ENCODE assay signal across 8 mouse cellular contexts in the genomic region with DNA sequence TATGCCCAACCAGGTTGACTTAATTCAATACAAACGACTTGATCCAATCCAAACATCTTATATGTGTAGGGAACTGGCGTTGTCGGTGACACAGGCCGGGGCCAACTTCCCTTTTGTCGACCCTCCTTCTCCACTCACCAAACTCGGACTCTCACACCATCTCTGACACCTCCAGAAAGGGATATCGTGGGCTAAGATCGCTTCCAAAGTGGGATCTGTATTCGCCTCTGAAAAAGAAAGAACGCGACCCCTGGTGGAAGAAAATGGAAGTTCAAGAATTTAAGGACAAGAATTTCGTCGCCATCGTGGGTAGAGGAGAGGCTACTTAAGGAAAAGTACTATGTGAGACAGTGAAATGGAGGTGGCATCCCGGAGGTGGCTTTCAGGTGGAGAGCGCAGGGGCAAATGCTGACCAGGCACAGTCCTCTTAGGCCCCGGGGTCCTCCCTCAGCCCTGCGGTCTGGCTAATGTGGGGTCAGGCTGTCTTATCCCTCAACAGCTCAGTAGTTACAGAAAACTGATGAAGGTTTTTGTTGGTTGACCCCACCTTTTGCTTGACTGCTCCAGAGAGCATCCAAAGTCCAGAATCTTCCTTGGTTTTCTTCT. TPM values are rescaled to one million over a fixed set of nuclear protein-coding genes. Genes with fewer than 3 reads are reported as not detected.
DNase-seq lines count a peak whose midpoint lies in the region; ATAC-seq and TF ChIP-seq lines count a peak whose summit lies in the region.

No protein-coding gene starts in this region.

- no peak for ATAC-seq in embryonic facial prominence, embryonic 13.5 days (ENCODE audit: insufficient number of reproducible peaks, insufficient read depth, low FRiP score, low TSS enrichment, low read depth)
- ATAC-seq in lung, postnatal 0 days = peak; percentile 19; the same call in 1 of the 2 replicates

- H3K4me2 ChIP-seq in embryonic facial prominence, embryonic 13.5 days = peak overlapping the region; percentile 39
- H3K4me2 ChIP-seq in lung, postnatal 0 days (replicated peaks; ENCODE audit: low read depth, low read length) = peak overlapping the region; percentile 25

- intact Hi-C loops in gastrocnemius, adult 2 months (cut with DNase I) = loop anchor here (1.0 to 10.0 kb wide), 4 partner anchors 98 to 655 kb away; no protein-coding TSS in a partner anchor
- intact Hi-C loops in heart, postnatal 10 days (cut with DNase I) = loop anchor here (1.0 to 10.0 kb wide), 3 partner anchors 310 to 652 kb away; no protein-coding TSS in a partner anchor

- TF ChIP-seq CTCF in gastrocnemius, adult 2 months (IDR thresholded peaks at IDR 0.05) = peak; percentile 70
- peak; percentile 83 for TF ChIP-seq CTCF in lung, postnatal 0 days (IDR thresholded peaks at IDR 0.05)

- peak overlapping the region; percentile 53 for H3K4me3 ChIP-seq in gastrocnemius, adult 2 months
- H3K4me3 ChIP-seq in embryonic facial prominence, embryonic 13.5 days = peak overlapping the region; percentile 18; the same call in 1 of the 2 replicates
- H3K4me3 ChIP-seq in lung, postnatal 0 days (ENCODE audit: low read depth, low read length) = peak overlapping the region; percentile 20

- no peak for TF ChIP-seq EP300 in lung, postnatal 0 days (IDR thresholded peaks at IDR 0.05)

- no peak overlapping the region for H3K9ac ChIP-seq in embryonic facial prominence, embryonic 13.5 days
- no peak overlapping the region for H3K9ac ChIP-seq in lung, postnatal 0 days (replicated peaks; ENCODE audit: low read depth)

- peaks cover 66% of the 10 kb centered on the region for H3K27me3 ChIP-seq in embryonic facial prominence, embryonic 13.5 days
- H3K27me3 ChIP-seq in lung, postnatal 0 days (replicated peaks; ENCODE audit: insufficient read depth, low read length) = peaks cover 44% of the 10 kb centered on the region

- peaks cover 31% of the 10 kb centered on the region for H3K4me1 ChIP-seq in embryonic facial prominence, embryonic 13.5 days
- peaks cover 14% of the 10 kb centered on the region; the same call in 1 of the 2 replicates for H3K4me1 ChIP-seq in lung, postnatal 0 days (ENCODE audit: insufficient read depth, low read depth, low read length)

- no peak overlapping the region for H3K27ac ChIP-seq in gastrocnemius, adult 2 months
- no peak overlapping the region for H3K27ac ChIP-seq in embryonic facial prominence, embryonic 13.5 days
- H3K27ac ChIP-seq in lung, postnatal 0 days (ENCODE audit: low read length) = no peak overlapping the region

- no peaks in the 10 kb centered on the region for H3K36me3 ChIP-seq in embryonic facial prominence, embryonic 13.5 days
- no peaks in the 10 kb centered on the region for H3K36me3 ChIP-seq in lung, postnatal 0 days (ENCODE audit: insufficient read depth, low read length)

- 8% methylated on average over 18 of the region's 18 CpGs for WGBS in embryonic facial prominence, embryonic 13.5 days
- 3% methylated on average over 18 of the region's 18 CpGs for WGBS in lung, postnatal 0 days

- H3K9me3 ChIP-seq in embryonic facial prominence, embryonic 13.5 days = no peaks in the 10 kb centered on the region
- H3K9me3 ChIP-seq in lung, postnatal 0 days (ENCODE audit: low read length) = no peaks in the 10 kb centered on the region

- DNase-seq in gastrocnemius, adult 2 months = no peak
- DNase-seq in gastrocnemius, postnatal 25 days = no peak
- DNase-seq in adrenal gland, postnatal 14 days = peak; percentile 72
- DNase-seq in heart, postnatal 10 days = peak; percentile 56 to 84
- peak; percentile 69 to 70 for DNase-seq in kidney, postnatal 36 days
- DNase-seq in lung, postnatal 0 days (ENCODE audit: low spot score) = peak; percentile 83
- DNase-seq in right cerebral cortex, postnatal 14 days = peak; percentile 44

RNA-seq across cellular contexts. Expression of a gene that starts 53.7 kb away (rescaled TPM):
- 10 to 100 TPM; 14.7 to 22.2 TPM for total RNA-seq in gastrocnemius, adult 2 months (2021)
- 10 to 100 TPM; 18.0 to 20.6 TPM for total RNA-seq in gastrocnemius, postnatal 25 days (2021)
- total RNA-seq in adrenal gland, postnatal 14 days (2021) = 20.4 and 25.2 TPM in 2 replicates
- polyA plus RNA-seq in embryonic facial prominence, embryonic 13.5 days (2015; fragmentation: Nextera tagmentation; extraction: Ambion mirVana) = 10.8 and 12.5 TPM in 2 replicates
- total RNA-seq in heart, postnatal 10 days (2021) = 10 to 100 TPM; 19.6 to 20.1 TPM
- 23.0 and 23.9 TPM in 2 replicates for polyA plus RNA-seq in lung, postnatal 0 days (2015; fragmentation: Nextera tagmentation; extraction: Ambion mirVana)

RNA-seq across cellular contexts. Expression of a gene that starts 53.9 kb away (rescaled TPM):
- total RNA-seq in gastrocnemius, adult 2 months (2021) = not detected
- total RNA-seq in gastrocnemius, postnatal 25 days (2021) = not detected
- not detected in 2 replicates for total RNA-seq in adrenal gland, postnatal 14 days (2021)
- 1.3 and 2.3 TPM in 2 replicates for polyA plus RNA-seq in embryonic facial prominence, embryonic 13.5 days (2015; fragmentation: Nextera tagmentation; extraction: Ambion mirVana)
- not detected for total RNA-seq in heart, postnatal 10 days (2021)
- polyA plus RNA-seq in lung, postnatal 0 days (2015; fragmentation: Nextera tagmentation; extraction: Ambion mirVana) = not detected in 2 replicates

Comparison
In these comparisons a context has a peak if more than half of its experiments do, and no peak if none do; other contexts are left out.
1. DNase-seq: peak in adrenal gland, postnatal 14 days (single experiment), heart, postnatal 10 days (2 of 2), kidney, postnatal 36 days (2 of 2), lung, postnatal 0 days (single experiment) and right cerebral cortex, postnatal 14 days (single experiment); none in gastrocnemius, adult 2 months (single experiment) and gastrocnemius, postnatal 25 days (single experiment).
2. Peak in every context shown above with its lines, with median percentiles within 50 percentile points of each other: H3K4me3 ChIP-seq.